Mouse (Mus musculus) lung, adult 2 months (tissue): ENCODE data around the gene Sept12.

Experiments
- CTCF ChIP-seq: fragments of 200-500 bp; IDR thresholded peaks from 2 replicates; pipeline ENCODE4 v1.5.1; 2011; ENCODE audit warnings: mild to moderate bottlenecking, low read length, control low read depth; ENCODE audit not compliant: insufficient read depth
- POLR2A ChIP-seq: fragments of 200-500 bp; IDR thresholded peaks from 2 replicates; pipeline ENCODE4 v1.6.1; 2011; ENCODE audit warnings: low read depth, mild to moderate bottlenecking, control low read depth, low read length, borderline replicate concordance; ENCODE audit errors: extremely low read depth

- TF ChIP-seq CTCF (no peak), POLR2A (no peak)
These were observed 12.8 kb upstream of the Sept12 start for GRCm38 (mm10) chr16:5010371-5010935.
